Mouse (Mus musculus) left cerebral cortex, adult 18-20 months (tissue): ENCODE measurements around the gene Dmrtc2. TPM values are rescaled to one million over a fixed set of nuclear protein-coding genes. Genes with fewer than 3 reads are reported as not detected.
"Not testable (repeated sequence)": the region's sequence is repeated elsewhere in the genome, so short reads cannot be mapped to it uniquely, and the experiment has no call there.

Source experiments
- DNase-seq, 2 experiments: peaks; one replicate each; pipeline ENCODE4 v3.0.0; 2021 to 2022; ENCODE audit warnings: low spot score in 2 of 2, mixed read lengths in 1 of 2
- total RNA-seq, 2 experiments: library from RNA; stranded (reverse); gene quantifications; 2 replicates each; pipeline ENCODE4 v1.2.3; 2021

Dmrtc2 gene
- total RNA-seq, 2 experiments from 2014 or later = not detected

DNA sequence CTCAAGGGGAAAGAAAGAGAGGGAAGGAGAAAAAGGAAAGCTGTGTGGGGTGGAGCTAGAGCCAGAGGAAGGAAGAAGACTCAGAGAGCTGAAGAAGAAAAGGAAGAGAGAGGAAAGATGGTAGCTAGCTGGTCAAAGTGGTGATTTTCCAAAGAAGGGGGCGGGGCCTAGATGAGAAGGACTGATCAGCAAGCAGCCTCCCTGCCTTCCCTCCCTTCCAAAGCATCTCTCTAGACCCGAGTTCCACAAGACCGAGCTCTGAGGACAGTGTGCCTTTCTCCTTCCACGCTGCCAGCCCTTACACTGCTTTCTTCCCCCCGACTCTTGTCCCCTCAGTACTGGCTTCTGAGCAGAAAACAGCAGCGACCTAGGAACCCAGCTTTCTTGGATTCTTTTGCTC, 5.7 kb upstream of the Dmrtc2 start:
- no peak for DNase-seq

- DNase-seq = no peak
These were observed 777 bp upstream of the Dmrtc2 start for GRCm38 (mm10) chr7:24869080-24869479.

- no peak for DNase-seq
These were observed 7.7 kb downstream of the Dmrtc2 start for GRCm38 (mm10) chr7:24877588-24877987.

DNA sequence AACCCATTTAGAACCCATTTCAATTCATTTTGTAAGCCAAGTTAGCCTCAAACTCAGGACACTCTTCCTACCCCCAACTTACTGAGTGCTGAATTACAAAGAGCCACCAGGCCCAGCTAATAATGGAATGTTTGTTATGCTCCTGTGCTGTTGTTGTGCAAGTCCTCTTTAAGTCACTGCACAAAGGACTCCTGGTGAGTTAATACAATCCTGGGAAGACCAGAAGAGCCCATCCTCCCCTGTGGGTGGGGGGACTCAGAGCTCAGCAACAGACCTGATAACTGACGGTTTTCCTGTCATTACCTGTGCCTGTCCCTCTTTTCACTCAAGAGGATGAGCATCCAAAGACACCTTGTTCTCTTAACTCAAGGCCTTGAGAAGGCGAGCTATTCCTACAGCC, 9.8 kb downstream of the Dmrtc2 start:
- DNase-seq = no peak

- DNase-seq = no peak
These were observed 12.8 kb downstream of the Dmrtc2 start for GRCm38 (mm10) chr7:24882416-24883199.

- DNase-seq = peak; percentile 96 to 98
These were observed 14.2 kb downstream of the Dmrtc2 start, which contains the start of gene Rps19 for GRCm38 (mm10) chr7:24883896-24884692. TSS of gene Rps19 (plus strand) at chr7:24884371.

DNA sequence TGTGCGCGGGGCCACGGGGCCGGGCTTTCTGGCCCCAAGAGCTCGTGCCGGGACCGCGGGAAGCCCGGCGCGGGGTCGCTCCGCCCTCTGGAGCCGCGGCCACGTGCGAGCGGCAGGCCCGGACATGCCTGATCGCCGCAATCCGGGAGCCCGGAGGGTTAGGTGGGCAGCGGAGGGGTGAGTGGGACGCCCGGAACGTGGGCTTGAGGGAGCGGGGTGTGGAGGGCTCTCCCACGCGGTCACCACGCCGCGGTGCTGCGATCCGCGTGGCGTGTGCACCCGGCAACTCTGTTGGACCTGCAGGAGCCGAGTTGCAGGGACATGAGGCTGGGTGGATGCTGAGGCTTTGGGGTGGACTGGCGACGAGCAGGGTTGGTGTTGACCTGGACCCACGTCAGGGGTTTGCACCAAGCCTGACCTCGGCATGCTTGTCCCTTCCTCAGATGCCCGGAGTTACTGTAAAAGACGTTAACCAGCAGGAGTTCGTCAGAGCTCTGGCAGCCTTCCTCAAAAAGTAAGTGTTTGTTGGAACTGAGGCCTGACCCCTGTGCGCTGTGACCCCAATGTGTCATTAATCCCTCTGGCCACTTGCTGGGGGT, 14.9 kb downstream of the Dmrtc2 start:
- DNase-seq = no peak

DNA sequence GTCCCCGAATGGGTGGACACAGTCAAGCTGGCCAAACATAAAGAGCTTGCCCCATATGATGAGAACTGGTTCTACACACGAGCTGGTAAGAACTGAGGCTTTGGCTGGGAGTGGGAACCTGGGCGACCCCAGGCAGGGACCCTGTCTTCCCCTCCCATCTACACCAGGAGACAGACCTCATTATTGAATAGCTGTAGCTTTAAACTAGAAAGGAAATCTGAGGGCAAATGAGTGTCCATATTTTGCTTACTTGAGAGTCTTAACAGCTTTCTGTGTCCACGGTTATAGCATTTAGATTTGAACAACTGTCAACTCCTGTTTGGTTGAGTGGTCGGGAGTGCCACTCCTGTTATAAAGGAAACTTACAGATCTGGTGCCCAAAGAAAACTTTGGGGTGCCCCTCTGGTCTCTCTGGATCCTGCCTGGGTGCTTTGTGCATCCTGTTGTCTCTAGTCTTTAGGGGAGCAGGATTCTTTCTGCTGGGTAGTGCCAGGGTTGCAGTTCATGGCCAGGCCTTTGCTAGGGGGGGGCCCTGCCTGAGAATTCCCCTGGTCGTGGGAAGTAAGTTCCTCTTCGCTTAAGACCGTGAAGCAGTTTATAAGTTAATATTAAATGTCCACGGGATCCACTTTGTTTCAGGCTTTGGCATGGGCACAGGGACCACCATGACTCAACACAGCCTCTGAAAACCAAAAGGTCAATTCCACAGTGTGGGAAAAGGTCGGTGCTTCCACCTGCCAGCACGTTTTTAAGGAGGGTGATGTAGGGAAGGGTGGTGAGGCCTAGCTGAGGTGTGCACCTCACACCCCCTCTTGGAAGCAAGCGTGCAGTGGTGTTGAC, 15.8 kb downstream of the Dmrtc2 start:
- no peak for DNase-seq

GRCm38 (mm10) chr7:24886308-24886633, 16.4 kb downstream of the Dmrtc2 start:
- no peak for DNase-seq

DNA sequence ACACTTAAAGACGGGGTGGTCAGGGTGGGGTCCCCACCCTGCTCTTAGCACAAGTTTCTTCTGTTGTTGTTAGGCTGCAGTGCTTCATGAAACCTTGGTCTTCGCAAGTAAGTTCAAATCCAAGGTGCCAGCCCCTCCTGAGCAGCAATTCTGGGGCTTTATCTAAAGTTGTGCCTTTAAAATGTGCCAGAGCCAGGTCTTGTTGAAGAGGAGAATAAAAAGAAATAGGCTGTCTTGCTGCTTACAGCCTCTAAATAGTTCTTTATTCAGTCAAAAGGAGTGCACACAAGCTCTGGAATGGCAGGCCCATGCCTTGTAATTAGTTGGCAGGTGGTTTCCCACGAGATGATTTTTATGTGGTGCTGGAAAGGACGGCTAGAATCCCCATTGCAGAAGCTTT, 17.2 kb downstream of the Dmrtc2 start:
- DNase-seq = no peak

- no peak for DNase-seq
These were observed 19.8 kb downstream of the Dmrtc2 start for GRCm38 (mm10) chr7:24889431-24890220.

DNA sequence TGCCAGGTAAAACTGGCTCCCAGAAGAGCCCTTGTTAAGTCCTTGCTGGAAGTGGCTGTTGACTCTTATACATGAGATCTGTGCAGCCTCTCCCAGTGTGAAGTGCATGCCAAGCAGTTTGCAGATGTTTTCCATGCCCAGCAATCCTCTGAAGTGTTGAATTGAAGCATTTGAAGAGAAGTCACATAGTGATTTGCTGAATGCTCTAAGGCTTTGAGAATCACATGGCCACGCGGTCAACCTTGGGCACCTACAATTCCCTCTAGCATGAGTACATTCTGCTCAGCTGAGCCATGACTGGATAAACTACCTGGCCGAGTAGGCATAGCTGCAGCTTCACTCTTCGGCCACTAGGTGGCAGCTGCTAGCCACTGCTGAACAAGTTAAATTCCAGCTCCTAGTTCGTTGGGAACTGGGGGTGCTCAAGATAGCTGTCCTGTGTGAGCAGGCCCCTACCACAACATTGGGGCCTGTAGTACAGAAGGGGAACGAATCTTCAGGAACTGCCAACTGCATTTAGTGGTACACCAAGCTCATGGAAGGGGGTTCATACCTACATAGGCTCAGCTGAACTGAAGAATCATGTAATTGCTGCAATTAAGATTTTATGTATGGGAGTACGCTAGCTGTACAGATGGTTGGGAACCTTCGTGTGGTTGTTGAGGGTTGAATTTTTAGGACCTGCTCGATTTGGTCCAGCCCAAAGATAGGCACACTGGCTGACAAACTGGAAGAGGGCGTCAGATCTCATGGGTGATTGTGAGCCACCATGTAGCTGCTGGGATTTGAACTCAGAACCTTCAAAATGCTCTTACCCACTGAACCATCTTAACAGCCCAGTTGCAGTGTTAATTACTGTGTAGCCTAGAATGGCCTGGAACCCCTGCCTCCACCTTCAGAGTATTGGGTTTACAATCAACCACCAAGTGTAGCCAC, 20.7 kb downstream of the Dmrtc2 start:
- DNase-seq = peak; percentile 67 to 77

DNA sequence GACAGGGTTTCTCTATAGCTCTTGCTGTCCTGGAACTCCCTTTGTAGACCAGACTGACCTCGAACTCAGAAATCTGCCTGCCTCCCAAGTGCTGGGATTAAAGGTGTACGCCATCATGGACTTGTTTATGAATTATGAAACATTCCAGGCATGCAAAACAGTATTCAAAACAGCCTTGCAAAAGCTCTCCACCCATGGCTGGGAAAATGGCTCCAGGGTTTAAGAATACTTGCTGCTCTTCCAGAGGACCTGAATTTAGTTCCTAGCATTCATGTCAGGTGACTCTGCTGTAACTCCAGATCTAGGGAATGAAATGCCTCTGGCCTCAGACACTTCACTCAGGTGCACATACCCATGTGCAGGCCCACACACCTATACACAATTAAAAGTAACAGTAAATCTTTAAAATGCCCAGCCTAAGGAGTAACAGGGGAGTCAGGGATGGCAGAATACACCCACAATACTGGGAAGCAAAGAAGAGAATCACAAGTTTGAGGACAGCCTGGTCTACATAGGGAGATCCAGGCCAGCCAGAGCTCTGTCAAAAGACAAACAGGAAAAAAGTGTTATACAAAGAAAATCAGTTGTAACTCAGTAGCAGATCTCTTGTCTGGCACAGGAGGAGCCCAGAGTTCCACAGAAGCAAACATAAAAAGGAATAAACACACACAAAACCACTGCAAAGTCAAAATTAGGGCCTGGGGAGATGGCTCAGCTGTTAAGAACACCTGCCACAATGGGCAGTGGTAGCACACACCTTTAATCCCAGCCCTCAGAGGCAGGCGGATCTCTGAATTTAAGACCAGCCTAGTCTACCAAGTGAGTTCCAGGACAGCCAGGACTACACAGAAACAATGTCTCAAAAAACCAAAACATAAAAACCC, 21.6 kb downstream of the Dmrtc2 start:
- DNase-seq = no peak

GRCm38 (mm10) chr7:24892125-24892583, 22.3 kb downstream of the Dmrtc2 start:
- DNase-seq = no peak

GRCm38 (mm10) chr7:24895749-24896148, 25.9 kb downstream of the Dmrtc2 start:
- DNase-seq = not testable (repeated sequence)

DNA sequence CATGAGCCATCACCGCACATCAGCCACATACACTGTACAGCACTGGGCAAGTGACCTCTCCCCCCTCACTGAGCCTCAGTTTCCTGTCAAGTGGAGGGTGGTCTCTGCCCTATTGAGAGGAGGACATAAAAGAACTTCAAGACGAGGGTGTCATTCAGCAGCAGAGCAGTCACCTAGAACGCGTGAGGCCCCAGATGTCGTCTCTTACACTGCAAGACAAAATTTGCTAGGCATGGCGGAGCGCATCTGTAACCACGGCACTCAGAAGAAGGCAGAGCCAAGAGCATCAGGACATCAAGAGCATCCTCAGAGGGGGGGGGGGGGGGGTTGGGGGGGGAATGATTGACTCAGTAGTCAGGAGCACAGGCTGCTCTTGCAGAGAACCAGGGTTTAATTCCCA, 26.4 kb downstream of the Dmrtc2 start:
- no peak for DNase-seq

DNA sequence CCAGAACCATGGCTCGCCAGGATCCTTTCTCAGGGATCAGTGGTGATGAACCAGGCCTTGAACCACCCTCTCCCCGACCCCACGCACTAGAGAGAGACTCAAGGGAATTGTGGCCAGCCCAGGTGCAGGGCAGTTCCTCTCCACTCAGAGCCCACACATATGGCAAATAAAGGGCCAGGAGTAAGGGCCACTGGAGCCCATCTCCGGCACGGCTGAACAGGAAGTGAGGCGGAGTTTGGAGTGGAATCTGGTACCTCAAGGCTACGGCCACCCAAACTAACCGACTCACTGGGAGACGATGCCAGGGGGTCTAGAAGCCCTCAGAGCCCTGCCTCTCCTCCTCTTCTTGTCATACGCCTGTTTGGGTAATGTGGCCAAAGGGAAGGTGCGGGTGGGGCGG, 27.4 kb downstream of the Dmrtc2 start, which contains the start of gene Cd79a:
Gene Cd79a (plus strand): TSS at position 158 of the 400 bp plus-strand sequence.
- DNase-seq = no peak

DNA sequence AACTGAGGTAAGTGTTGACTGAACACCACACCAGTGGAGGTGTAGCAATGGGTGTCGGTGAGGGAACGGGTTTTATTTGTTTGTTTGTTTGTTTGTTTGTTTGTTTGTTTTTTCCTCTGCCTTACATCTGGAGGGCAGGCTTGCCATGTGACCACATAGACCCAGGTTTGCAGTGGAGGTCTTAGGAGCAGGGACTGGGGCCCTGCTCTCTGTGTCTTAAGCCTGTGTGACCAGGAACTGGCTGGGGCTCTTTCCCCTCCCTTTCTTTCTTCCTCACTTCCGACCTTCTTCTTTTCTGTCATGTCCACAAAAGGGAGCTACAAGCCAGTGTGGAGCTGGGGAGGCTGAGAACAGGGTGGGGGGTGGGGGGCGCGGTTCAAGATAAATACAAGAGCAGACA, 28.1 kb downstream of the Dmrtc2 start:
- no peak for DNase-seq
